Mouse (Mus musculus): ENCODE measurements around the gene Ccer2.

DNA sequence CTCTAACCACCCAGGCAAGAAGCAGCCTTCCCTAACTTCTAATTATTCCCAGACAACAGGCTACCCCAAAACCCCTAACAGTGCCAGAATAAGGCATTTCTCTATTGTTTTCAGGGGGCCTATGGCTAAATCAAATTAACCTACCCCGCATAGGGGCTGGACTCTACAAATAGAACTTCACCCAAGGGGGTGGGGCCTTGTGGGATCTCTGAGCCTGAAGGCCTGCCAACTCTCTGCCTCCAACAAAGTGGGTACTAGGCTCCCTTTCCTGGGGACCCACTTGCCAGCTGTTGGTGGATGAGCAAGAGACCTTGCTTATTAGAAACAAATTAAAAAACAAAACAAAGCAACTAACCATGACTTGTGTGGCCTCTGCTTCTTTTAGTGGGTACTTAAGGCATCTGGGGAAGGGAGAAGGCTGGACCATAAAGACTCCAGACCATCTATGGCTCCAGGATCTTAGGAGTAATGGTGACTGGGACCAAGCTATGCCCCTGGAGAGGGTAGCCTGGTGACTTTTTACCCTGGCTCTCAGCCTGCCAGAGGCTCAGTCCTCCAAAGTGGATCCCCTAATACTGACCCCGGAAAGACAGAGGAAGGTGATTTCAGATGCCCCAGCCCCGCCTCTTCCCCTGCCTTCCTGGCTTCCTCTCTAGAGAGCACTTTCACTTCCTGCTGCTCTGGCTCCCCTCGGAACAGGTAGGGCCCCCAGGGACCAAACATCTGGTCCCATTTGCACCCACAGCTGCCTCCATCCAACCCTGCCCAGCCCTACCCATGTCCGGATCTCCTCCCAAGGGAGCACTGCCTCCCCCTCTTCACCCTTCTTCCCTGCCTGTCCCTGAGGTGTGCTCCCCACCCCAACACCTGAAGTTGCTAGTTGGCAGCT is 32.6 kb downstream of the Ccer2 start, which contains the start of gene Rinl:
- no peak for TF ChIP-seq MAFK (IDR thresholded peaks at IDR 0.05; ENCODE audit: insufficient read depth, low read depth, low read length)
- no peak for TF ChIP-seq HCFC1 (IDR thresholded peaks at IDR 0.05; ENCODE audit: borderline replicate concordance, insufficient read depth, low read length)
- no peak for TF ChIP-seq ZC3H11A (IDR thresholded peaks at IDR 0.05; ENCODE audit: borderline replicate concordance, low read depth, low read length)
- TF ChIP-seq CHD2 (IDR thresholded peaks at IDR 0.05; ENCODE audit: low read depth, low read length): no peak
